Mouse (Mus musculus) R1 (cell line): ENCODE data around the gene Evx1.

Experiments
- DNase-seq: peaks from one replicate; pipeline ENCODE4 v3.0.0-alpha.2; 2018; ENCODE audit warnings: low read depth, low spot score

Evx1 gene

DNA sequence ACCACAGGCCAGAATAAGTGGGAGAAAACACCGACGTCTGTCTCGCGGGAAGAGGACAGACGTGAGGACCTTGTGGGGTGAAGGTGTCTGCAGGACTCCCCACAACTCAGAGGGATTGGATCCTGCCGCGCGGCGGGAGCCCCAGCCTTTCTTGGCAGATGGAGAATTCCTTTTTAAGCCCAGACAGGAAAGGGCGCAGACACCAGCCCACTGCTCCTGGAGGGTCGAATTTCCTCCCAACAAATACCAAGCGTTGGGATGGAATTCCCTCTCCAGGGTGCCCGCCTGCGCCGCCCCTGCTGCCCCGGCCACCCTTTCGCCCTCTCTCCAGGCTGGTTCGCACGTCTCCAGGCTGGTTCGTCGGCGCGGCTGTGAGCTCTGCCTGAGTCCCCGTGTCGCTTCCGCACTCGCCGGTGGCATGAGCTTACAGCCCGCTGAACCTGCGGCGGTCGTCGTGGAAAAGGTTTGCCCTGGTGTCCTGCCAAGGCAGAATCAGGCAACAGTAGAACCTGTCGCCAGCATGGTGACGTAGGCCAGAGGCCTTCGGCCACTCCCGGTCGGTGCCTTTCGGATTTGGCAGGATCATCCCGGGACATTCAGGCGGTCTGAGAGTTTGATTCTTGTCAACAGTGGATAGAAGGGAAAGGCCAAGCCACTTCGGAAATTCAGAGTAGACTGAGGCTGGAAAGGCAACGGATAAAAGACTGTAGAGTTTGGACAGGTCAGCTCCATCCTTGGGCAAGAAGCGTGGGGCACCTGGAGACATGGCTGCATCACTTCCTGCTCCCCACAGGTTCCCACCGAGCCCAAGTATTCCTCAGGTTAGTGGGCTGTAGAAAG, 22.1 kb upstream of the Evx1 start:
- DNase-seq: peak; percentile 65

DNA sequence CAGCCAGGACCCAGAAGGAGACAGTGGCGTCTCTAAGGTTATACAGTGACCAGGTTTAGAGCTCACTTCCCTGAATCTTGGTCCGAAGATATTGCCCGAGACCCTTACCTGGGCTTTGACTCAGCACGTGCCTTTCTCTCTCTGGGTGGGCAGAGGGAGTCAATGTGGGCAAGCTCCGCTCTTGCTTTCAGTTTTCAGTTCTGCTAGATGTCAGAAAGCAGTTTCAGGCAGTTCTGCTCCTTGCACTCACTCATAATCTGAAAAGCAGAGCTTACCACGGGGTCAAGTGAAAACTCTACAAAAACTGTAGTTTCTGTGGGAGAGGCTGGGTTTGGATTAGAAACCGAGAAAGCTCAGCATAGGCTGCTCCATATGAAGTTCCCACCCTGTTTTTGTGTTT, 21.0 kb upstream of the Evx1 start:
- no peak for DNase-seq

DNA sequence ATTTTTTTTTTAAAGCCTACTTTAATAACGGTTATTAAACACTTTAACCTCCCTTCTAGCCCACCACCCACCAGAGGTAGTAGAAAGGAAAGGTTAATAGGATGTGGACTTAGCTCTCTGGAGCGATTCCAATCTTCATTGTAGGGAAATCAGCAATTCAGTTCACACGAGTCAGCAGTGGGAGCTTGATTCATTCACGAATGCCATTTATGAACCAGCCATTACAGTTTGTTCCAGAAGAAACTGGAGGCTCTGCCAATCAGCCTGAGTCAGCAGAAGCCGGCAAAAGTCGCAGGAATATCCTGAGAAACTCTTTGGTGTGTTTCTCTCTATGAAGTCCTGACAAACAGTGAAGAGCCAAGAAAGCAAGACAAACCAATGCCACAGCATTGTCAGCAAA, 18.7 kb upstream of the Evx1 start:
- no peak for DNase-seq

GRCm38 (mm10) chr6:52298511-52298910, 14.8 kb upstream of the Evx1 start:
- no peak for DNase-seq

- DNase-seq: no peak
These were observed 12.5 kb upstream of the Evx1 start for GRCm38 (mm10) chr6:52300806-52301205.

- DNase-seq: no peak
These were observed 9.9 kb upstream of the Evx1 start for GRCm38 (mm10) chr6:52303426-52303825.

DNA sequence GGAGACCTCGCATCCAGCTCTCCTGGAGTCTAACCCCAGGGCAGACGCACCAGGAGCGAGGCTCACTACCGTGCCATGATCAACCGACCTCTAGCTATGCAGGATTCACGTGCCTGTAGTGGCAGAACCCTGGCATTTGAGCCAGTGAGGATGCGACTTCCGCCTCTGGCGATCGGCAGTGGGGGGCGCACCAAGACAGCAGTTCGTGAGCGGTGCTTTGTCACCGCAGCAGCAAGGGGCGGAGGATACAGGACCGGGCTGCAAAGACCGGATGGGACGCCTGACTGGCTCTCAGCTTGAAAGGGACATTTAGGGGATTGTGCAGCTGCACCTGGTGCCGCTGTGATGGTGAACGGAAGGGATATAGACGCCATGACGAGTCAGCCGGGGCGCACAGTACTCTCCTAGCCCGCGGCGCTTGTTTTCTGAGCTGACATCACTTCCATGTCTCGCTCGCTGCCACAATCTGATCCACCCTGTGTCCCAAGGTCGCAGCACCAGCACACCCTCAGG, 7.4 kb upstream of the Evx1 start:
- DNase-seq: peak; percentile 62

- DNase-seq: no peak
These were observed 3.5 kb upstream of the Evx1 start for GRCm38 (mm10) chr6:52309766-52310165.

DNA sequence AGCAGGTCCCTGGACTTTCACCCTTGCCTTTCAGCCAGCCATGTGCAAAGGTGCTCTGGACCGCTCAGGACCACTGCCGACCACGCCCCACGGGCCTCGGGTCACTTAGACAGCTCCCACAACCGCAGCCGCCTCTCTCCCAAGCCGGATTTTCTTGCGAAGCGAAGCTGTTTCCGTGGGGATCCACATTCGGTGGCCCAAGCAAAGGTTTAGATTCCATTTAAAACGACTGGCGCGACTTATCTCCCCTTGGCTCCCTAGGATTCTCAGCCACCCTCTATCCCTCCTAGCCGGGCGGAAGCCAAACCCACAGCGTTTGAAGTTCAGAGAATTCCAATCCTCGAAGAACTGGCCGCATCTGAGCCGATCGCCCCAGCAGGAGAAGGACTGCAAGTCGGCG, 2.9 kb upstream of the Evx1 start:
- peak; percentile 41 for DNase-seq

DNA sequence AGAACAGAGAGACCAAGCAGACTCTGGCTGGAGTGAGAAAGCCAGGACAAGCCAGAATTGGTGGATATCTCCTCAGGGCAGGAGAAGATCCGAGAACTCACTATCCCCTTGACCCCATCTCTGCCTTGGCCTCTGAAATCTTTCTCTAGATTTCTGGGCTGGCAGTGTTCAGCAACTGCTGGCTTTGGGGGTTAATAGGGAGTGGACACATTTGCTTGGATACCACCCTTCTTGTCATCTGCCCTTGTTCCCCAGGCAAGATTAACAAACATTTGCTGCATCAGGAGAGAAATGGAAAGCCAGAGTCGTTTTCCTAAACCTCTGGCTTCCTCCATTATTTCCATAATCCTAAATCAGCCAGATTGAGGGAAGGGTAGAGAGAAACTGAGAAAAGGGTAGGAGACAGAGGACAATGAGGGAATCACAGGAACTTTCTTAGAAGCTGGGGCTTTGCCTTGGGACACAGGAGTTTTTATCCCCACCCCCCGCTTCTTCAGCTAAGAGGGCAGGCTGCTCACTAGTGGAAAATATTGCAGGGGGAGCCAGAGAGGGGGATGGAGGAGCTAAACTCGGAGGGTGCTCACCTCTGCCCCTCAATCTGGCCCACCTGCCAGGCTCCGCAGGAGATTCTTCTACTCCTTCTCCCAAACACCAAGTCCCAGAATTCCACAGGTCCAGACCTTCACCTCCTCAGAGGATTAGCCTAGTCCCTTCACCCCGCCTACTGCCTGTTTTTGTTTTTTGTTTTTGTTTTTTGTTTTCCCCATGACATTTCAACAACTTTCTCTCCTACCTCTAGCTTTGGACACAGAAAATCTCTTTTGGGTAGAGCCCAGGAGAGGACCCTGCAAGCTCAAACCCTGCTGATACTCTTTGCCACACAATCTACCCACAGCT, 1.4 kb upstream of the Evx1 start:
- no peak for DNase-seq

DNA sequence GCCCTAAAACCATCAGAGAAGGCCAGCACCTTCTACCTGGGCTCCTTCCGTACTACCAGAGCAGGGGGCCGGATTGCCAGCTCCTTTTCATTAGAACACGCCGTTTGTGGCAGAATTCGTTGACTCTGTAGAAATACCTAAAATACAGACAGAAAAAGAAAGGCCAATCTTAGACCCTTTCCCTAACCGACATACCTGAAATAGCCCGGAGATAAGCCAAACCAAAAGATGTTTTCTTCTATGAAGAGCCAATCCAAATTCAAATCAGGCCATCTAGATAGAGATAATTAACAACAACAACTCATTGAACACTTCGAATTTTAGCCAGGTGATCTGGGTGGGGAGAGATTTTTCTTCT, 761 bp upstream of the Evx1 start:
- no peak for DNase-seq

DNA sequence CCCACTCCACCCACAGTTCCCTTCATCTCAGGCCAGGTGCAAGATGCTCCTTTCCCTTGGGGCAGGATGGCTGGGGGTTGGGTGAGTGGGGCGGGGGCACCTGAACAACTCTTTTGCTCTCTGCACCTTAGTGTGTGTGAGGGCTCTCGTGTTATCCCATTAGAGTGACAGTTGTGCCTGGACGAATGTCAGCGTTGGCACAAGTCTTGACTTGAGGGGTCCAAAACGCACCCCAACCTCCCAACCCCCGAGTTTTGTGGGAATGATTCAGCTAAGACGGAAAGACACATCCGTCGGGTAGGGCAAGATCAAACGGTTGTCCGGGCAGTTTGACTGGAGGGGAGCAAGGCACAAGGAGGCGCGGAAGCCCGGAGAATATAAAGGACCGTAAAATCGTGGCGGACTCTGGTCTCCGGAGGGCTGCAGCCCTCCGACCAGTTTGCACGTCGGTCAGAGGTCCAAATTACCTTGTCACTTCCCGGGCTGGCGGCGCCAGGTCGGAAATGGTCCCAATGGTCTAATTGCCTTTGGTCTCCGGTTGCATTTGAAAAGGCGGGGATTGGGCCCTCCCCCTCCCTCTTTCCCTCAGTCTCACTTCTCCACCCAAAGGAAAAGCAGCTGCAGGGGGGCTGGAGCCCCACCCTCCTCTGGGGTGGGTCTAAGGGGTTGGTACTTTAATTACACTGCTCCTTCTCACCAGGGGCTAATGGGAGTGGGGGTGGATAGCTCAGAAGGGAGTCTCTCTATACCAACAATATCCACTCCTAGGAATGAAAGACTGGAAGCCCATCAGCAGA, 1.2 kb downstream of the Evx1 start:
- DNase-seq: peak; percentile 86

DNA sequence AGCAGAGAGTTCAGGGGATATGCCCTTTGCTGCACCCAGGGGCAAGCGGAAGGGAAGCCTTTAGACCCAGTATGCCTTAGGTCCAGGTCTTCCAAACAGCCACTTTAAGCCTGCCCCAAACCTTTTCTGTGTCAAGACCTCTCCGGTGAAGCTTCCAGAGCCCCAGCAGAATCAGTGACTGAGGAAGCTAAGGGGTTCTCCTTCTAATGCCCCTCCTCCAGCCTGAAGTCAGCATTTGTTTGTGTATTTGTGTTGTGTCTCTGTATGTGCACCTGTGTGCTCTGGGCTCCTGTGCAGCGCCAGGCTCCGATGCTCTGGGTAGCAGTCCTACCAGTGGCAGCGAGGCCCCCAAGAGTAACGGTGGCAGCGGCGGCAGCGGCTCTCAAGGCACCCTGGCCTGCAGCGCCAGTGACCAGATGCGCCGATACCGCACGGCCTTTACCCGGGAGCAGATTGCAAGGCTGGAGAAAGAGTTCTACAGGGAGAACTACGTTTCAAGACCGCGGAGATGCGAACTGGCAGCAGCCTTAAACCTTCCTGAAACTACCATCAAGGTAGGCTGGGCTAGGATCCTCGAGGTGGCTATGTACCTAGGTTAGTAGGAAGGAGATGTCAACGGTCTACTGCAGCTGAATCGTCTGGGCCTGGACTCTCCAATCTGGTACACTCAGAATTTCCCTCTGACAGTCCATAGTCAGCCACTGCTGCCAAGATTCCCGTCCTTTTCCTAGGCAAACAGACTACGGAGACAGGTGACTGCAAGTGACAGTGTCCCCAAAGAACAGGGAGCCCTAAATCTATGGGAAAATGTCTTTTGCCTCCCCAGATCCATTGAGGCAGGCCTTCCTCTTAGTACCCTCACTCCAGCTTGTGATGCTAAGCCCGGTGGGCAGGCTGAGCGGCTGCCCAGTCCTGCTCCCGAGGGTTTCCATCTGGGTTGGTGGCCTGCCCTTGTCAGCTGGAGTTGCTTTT, 2.4 kb downstream of the Evx1 start:
- peak; percentile 50 for DNase-seq

- peak; percentile 19 for DNase-seq
These were observed 3.3 kb downstream of the Evx1 start for GRCm38 (mm10) chr6:52316413-52317184.

GRCm38 (mm10) chr6:52317461-52318180, 4.3 kb downstream of the Evx1 start:
- DNase-seq: peak; percentile 19

DNA sequence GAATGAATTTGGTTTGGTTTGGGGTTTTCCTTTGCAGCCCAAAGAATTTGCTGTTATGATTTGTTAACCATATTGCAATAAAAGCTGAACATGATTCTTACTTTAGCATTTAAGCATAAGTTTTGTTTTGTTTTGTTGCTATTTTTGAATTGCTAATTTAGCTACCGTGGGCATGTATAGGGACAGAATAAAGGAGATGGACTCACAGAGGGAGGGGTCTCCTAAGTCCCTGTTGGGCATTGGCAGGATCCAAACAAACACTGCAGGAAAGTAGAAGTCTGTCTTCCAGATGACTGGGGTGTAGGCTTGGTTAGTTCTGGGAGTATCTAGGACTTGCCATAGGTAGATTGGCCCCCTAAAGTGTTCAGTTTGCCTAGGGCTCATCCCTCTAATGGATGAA, 5.0 kb downstream of the Evx1 start:
- DNase-seq: no peak

DNA sequence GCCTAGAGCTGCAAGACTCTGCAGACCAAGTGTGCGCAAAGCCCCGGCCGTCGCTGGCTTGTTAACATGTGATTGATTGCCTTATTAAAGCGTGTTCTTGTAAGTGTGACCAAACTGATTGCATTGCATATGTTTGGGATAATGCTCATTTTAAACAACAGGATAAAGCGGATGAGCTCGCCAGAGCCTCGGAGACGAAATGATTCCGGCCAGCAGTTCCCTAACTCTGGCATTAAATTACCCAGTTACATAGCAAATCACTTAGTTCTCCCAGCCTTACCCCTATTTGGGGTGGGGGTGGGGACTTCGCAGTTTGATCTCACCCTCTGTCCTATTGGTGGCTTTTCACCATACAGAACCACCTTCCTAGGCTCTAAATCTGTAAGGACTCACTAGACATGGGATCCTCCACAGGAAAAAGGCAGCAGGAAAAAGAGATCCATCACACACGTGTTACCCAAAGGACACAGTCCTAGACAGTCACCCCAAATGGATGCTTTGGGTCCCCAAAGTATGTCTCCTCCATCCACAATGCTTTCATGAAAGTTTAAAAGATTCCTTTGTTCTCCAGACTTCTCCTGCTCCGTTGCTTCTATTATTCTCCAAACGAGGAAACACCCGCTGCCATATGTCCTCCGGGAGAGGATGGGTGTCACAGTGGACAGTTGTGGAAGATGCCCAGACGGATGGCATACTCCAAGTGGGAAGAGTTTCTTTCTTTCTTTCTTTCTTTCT, 6.8 kb downstream of the Evx1 start:
- DNase-seq: no peak
